Mouse (Mus musculus) layer of hippocampus, postnatal 14 days (tissue): ENCODE measurements around the gene Scg2. TPM values are rescaled to one million over a fixed set of nuclear protein-coding genes. Genes with fewer than 3 reads are reported as not detected.

ENCODE experiments used
- total RNA-seq, 2 experiments: library from RNA; stranded (reverse); gene quantifications; 2 replicates each; pipeline ENCODE4 v1.2.3; 2021

Gene Scg2
- total RNA-seq, 2 experiments from 2014 or later = 153 to 169 TPM

Other genes with a start within 250 kb of the Scg2 start
- gene Ap1s3, start 231.9 kb upstream of the Scg2 start, total RNA-seq = 1 to 10 TPM; 1.4 to 3.3 TPM